Mouse (Mus musculus): ENCODE measurements at regions not wholly inside any gene's neighbourhood (a gene's known extent, or its start where the extent isn't known, plus 50 kb on each side); places are given as distances from the start of the nearest gene placed in this dataset.

DNA sequence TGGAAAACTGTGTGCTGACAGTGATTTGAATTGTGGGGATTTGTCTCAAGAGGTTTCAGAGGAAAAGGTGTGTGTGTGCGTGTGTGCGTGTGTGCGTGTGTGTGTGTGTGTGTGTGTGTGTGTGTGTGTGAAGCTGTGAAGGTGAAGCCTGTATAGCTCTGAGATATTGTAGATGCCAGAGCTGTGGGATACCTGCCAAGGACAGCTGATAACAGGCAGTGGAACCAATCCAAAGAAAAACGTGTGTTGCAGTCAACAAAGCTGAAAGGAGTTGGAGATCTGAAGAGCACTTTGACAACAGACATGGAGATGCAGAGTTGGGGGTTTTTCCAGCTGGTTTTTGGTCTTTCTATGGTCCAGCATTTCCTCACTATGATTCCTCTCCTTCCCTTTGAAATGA is 308.1 kb downstream of the Dmrt2 start:
- no peak for TF ChIP-seq CTCF (IDR thresholded peaks at IDR 0.05; ENCODE audit: low read depth)
- TF ChIP-seq EP300 (IDR thresholded peaks at IDR 0.05; ENCODE audit: low read depth), result no peak

Data from heart, postnatal 0 days (tissue).